Mouse (Mus musculus) heart, postnatal 10 days (tissue): ENCODE results near the gene Slc35b1. TPM values are rescaled to one million over a fixed set of nuclear protein-coding genes. Genes with fewer than 3 reads are reported as not detected.

ENCODE experiments used
- DNase-seq, 2 experiments: peaks; one replicate each; pipeline ENCODE4 v3.0.0; 2021
- intact Hi-C: fragments of 180-260 bp; cut with DNase I; formaldehyde crosslinking; loops from one replicate; pipeline ENCODE4 v1.15.1; 2025
- total RNA-seq, 2 experiments: library from RNA; stranded (reverse); gene quantifications; 2 replicates each; pipeline ENCODE4 v1.2.3; 2021

Gene Slc35b1
- total RNA-seq, 2 experiments from 2014 or later: 51.0 to 52.8 TPM

GRCm38 (mm10) chr11:95415931-95416330, 31.4 kb downstream of the Slc35b1 start:
- intact Hi-C loops: no loop called here
- DNase-seq: no peak

- no peak for DNase-seq
- intact Hi-C loops: no loop called here
Measured at GRCm38 (mm10) chr11:95417341-95417740, 32.8 kb downstream of the Slc35b1 start.

- DNase-seq: no peak
- intact Hi-C loops: no loop called here
Measured at GRCm38 (mm10) chr11:95420880-95421435, 36.5 kb downstream of the Slc35b1 start.

- DNase-seq: no peak
- intact Hi-C loops: no loop called here
Measured at GRCm38 (mm10) chr11:95423505-95423904, 39.0 kb downstream of the Slc35b1 start.

GRCm38 (mm10) chr11:95431344-95431743, 46.9 kb downstream of the Slc35b1 start:
- intact Hi-C loops: no loop called here
- DNase-seq: no peak

GRCm38 (mm10) chr11:95432194-95432593, 47.7 kb downstream of the Slc35b1 start:
- peak in 1 of 2 experiments; percentile 45 for DNase-seq
- intact Hi-C loops: loop anchor here (2.0 kb wide), 1 partner anchor 33 kb away; no protein-coding TSS in a partner anchor

Other genes with a start within 250 kb of the Slc35b1 start
- gene Dlx4, start 238.4 kb upstream of the Slc35b1 start, total RNA-seq: under 1 TPM in 1 of 2 experiments, not detected in 1; 0.12 TPM
- not detected for gene Tac4, start 123.2 kb upstream of the Slc35b1 start, total RNA-seq
- 10 to 100 TPM; 45.1 to 51.1 TPM for gene Kat7, start 74.4 kb upstream of the Slc35b1 start, total RNA-seq
- gene Fam117a, start 47.7 kb upstream of the Slc35b1 start, total RNA-seq: 10 to 100 TPM in 1 of 2 experiments, 1 to 10 TPM in 1; 9.1 to 14.0 TPM
- gene Spop, start 29.4 kb downstream of the Slc35b1 start, total RNA-seq: 100 to 1,000 TPM; 132 to 136 TPM
- gene Nxph3, start 129.9 kb downstream of the Slc35b1 start, total RNA-seq: under 1 TPM; 0.84 to 0.87 TPM
- gene Ngfr, start 203.0 kb downstream of the Slc35b1 start, total RNA-seq: 1 to 10 TPM; 2.7 to 4.4 TPM